Mouse (Mus musculus) lung, postnatal 25 days (tissue): Measurements from ENCODE around the gene Gal3st2.
"Not testable (repeated sequence)": the region's sequence is repeated elsewhere in the genome, so short reads cannot be mapped to it uniquely, and the experiment has no call there.

Source experiments
- DNase-seq: peaks from one replicate; pipeline ENCODE4 v3.0.0; 2022; ENCODE audit warnings: low spot score

Gal3st2 gene

DNA sequence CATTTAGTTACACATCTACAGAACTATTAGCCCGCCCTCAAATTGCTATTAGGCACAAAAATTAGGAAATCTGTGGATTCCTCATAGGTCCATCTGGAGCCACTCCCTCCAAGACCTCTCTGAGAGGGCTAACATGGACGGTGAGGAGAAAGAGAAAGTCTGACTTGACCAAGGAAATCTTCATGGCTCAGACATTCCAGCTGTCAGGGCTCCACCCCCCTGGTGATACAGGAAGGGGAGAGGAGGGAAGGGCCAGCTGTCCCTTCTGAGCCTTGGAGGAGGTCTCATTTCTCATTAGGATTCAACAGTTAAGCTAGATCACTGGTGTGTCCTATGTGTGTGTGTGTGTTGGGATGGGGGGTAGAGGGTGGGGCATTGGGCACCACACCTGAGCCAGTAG lies at the start of gene Gal3st2:
Gene Gal3st2 (plus strand): TSS at position 259 of the 400 bp plus-strand sequence.
- not testable (repeated sequence) for DNase-seq

GRCm38 (mm10) chr1:93811495-93812039 lies 49.5 kb upstream of the Gal3st2 start:
- DNase-seq: no peak

DNA sequence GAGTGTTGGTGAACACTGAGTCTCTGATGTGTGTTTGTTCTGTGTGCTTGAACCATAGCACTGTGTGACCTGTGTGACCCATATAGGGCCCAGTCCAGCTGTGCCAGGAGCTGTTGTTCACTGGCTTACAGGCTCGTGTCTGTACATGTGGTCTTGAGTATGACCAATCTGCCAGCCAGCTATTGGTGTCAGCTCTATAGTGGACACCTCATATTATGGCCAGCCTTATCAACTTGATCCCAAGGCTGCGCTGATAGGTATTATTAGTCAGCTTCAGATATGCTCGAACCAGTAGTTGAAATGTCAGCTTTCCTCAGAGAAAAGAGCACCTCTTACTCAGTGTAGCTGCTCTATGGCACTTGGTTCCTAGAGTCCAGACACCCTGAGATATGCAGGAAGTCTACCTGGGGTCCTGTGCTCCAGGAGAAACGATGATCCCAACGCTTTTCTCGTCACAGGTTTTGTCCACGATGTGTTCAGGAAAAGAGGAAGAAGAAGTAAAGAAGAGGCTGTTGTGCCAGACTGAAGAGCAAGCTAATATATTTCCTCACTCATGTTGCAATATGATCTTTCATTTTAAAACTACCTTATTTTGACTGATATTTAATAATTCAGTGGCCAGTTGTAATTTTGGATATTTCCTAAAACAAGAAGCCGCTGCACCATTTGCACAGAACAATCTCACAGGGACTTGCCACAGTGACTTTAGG lies 43.1 kb upstream of the Gal3st2 start:
- DNase-seq: no peak

DNA sequence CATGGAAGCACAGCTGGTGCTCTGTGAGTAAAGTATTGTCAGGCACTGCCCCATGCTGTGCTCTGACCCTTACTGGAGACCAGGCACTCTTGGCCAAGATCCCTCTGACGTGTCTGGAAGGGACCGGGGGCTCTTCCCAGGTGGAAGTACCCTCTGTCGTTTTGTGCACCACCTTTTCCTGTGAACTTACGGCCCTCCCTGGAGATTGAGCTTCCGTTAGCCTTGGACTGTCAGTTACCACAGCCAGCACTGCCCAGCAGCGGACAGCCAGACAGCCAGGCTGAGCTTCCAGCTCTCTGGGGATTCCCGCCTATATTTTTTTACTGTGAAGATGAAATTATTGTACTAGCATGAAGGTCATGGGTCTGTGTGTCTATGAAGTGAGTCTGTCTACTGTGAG lies 42.4 kb upstream of the Gal3st2 start:
- DNase-seq: no peak

GRCm38 (mm10) chr1:93823796-93824495 lies 37.2 kb upstream of the Gal3st2 start:
- DNase-seq: no peak

DNA sequence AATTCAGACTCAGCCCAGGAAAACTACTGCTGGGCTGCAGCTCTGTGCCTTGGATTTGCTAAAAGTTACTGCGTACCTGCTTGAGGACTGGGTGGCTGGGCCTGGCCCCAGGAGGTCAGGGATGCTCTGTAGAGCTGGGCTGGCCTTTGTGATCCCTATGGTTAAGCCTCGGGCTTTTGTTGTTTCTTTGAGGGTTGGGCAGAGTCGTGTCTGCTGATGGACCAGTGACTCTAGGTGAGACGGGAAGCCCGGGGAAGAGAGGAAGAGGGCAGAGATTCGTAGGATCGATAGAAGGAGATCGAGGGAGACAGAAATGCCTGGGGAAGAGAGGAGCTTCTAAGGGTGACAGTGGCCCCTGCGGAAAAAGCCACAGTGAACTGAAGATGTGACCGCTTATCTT lies 36.5 kb upstream of the Gal3st2 start, which contains the start of gene D2hgdh:
Gene D2hgdh (plus strand): TSS at position 301 of the 400 bp plus-strand sequence.
- no peak for DNase-seq

GRCm38 (mm10) chr1:93825105-93825674 lies 35.9 kb upstream of the Gal3st2 start:
- DNase-seq: peak; percentile 96

GRCm38 (mm10) chr1:93825771-93826539 lies 35.2 kb upstream of the Gal3st2 start:
- no peak for DNase-seq

GRCm38 (mm10) chr1:93826540-93826835 lies 34.6 kb upstream of the Gal3st2 start:
- no peak for DNase-seq

GRCm38 (mm10) chr1:93832754-93833360 lies 28.2 kb upstream of the Gal3st2 start:
- not testable (repeated sequence) for DNase-seq

- no peak for DNase-seq
These were observed 26.4 kb upstream of the Gal3st2 start for GRCm38 (mm10) chr1:93834671-93835150.

DNA sequence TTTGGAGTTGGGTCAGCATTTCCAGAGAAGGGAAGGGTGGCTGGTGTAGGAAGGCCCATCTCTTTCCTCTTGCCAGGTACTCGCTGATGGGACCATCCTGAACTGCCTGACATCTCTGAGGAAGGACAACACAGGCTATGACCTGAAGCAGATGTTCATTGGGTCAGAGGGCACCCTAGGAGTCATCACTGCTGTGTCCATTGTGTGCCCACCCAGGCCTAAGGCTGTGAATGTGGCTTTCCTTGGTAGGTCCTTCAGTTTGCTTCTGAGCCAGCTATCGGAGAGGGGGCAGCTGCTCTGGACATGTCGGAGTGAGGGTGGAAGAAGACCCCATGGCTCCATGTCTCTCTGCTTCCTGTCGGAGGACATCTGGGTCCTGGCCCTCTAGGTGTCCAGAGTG lies 25.9 kb upstream of the Gal3st2 start:
- DNase-seq: no peak

DNA sequence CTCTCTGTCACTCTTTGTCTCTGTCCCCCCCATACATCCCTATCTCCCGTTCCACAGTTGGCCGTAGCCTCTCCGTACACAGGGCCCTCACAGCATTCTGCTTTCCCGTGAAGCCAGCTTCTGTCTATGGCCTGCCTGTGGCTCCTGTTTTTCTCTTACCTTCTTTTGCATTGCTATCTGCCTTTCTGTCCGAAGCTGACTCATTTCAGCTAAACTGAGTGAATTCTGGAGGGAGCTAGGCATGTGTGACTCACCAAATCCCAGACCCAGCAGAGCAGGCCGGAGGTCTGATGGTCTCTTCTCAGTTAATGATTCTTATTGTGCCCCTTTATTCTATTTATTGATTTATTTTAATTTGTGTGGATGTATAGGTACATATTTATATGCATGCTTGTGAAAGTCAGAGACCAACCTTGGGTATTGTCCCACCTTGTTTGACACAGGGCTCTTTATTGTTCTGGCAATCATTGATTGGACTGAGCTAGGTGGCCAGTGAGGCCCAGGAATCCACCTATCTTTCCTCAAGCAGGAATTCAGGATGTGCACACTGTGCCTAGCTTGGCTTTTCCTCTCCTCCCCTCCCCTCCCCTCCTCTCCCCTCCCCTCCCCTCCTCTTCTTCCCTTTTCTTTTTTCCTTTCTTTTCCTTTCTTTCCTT lies 25.1 kb upstream of the Gal3st2 start:
- no peak for DNase-seq

DNA sequence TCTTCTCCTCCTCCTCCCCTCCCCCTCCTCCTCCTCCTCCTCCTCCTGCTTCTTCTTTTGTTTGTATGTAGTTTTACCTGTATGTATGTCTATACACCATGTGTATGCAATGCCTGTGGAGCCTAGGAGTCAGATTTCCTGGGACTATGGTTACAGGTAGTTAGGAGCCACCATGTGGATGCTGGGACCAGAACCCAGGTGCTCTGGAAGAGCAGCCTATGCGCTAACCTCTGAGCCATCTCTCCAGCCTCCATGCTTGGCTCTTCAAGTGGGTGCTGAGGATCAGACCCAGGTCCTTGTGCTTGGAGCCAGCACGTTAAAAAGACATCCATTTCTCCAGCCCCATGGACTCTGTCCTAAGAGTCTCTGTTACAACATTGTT lies 24.6 kb upstream of the Gal3st2 start:
- DNase-seq: no peak

- peak; percentile 17 for DNase-seq
These were observed 23.8 kb upstream of the Gal3st2 start for GRCm38 (mm10) chr1:93837335-93837734.

GRCm38 (mm10) chr1:93838569-93838968 lies 22.5 kb upstream of the Gal3st2 start:
- DNase-seq: not testable (repeated sequence)

GRCm38 (mm10) chr1:93845766-93846366 lies 15.2 kb upstream of the Gal3st2 start:
- DNase-seq: not testable (repeated sequence)

DNA sequence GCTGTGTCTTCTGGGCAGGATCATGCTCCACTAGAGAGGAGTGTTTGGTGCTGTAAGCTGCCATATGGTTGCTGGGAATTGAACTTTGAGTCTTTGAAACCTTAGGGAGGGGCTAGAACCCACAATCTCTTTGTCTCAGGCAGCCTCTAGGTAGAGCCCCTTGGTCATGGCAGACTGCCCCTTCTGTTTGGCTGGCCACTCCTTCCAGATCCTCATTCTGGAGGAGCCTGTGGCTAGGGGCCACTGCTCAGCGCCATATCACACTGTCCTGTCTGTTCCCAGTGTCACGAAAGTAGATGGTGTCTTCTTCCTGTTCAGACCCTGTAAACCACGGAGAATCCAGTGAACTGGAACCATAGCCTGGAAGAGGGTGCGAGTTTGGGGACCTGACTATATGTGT lies 5.3 kb upstream of the Gal3st2 start:
- DNase-seq: not testable (repeated sequence)

DNA sequence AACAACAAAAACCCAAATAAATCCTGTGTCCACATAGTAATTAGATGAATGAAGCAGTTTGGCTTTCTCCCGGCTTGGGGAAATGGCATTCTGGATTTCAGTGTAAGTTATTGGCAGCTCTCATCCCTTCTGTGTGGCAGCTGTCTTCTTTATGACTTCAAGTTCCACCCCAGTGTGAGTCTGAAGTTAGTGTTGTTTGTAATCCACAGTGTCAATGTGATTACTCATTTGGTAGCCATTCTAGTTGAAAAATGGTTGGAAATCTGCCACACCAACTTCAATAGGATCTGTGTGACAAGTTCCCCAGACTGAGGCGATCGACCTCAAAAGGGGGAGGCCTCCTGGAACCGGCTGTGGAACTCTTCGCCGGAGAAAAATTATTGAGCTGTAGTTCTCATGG lies 3.7 kb upstream of the Gal3st2 start:
- DNase-seq: no peak

GRCm38 (mm10) chr1:93857991-93858390 lies 3.1 kb upstream of the Gal3st2 start:
- DNase-seq: no peak

- DNase-seq: no peak
These were observed 1.5 kb upstream of the Gal3st2 start for GRCm38 (mm10) chr1:93859619-93860018.
